Mouse (Mus musculus) kidney, adult 2 months (tissue): Measurements from ENCODE around the gene Tab1.

ENCODE experiments used
- CTCF ChIP-seq: fragments of 200-500 bp; conservative IDR thresholded peaks from 2 replicates; pipeline ENCODE4 v1.5.1; 2011; ENCODE audit warnings: low read depth, mild to moderate bottlenecking, control low read depth, low read length, moderate library complexity, mixed read lengths; ENCODE audit not compliant: insufficient read depth, insufficient read length
- POLR2A ChIP-seq: fragments of 200-500 bp; IDR thresholded peaks from one replicate; pipeline ENCODE4 v1.6.1; 2011; ENCODE audit warnings: low read depth, low read length, control low read depth

DNA sequence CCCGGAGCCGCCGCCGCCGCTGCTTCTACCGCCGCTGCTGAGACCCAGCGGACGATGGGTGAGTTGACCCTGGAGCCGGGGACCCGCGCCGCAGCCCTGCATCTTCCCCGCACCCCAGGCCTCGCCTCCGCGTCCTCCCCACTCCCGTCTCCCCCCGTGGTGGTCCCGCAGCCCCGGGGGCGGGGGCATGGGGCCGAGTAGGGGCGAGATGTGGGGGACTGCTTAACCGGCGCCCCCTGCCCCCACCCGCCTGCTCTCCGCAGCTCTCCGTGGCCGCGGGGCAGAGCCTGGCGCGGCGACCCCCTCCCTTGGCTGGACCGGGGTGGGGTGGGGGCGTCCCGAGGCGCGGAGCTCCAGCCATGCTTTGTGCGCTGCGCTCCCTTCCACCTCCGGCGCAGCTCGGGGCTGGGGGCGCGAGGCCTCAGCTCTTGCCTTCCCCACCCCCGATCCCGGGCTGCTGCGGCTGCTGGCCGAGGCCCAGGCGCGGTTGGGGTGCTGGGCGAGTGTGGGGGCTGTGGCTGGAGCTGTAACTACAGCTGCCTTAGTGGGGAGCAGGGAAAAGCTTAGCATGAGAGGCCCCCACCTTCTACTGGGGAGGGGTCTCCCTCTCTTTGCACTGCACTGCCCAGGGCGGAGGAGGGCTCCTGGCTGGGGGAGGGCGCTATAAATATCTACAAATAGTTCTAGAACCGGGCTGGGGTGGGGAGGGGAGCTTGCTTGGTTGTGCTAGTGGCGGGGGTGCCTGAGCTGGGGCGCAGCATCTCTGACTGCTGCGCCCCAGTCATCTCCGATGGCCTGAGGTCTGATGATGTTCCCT, 41.1 kb downstream of the Tab1 start:
- TF ChIP-seq CTCF (no peak), POLR2A (no peak)
